Mouse (Mus musculus) cerebellum, postnatal 36 days (tissue): Measurements from ENCODE around the gene Ptpn12.
A peak's percentile ranks its signal among the peaks of the same experiment; 100 is the strongest.

Source experiments
- DNase-seq, 2 experiments: peaks; one replicate each; pipeline ENCODE4 v3.0.0; 2021 to 2022; ENCODE audit warnings: mixed read lengths in 2 of 2

Ptpn12 gene

GRCm38 (mm10) chr5:21017075-21017474 lies 38.6 kb downstream of the Ptpn12 start:
- DNase-seq: no peak

- DNase-seq: no peak
Measured at GRCm38 (mm10) chr5:21010908-21011307, 44.8 kb downstream of the Ptpn12 start.

- DNase-seq: no peak
Measured at GRCm38 (mm10) chr5:21002723-21003122, 53.0 kb downstream of the Ptpn12 start.

- no peak for DNase-seq
Measured at GRCm38 (mm10) chr5:21001622-21002315, 53.9 kb downstream of the Ptpn12 start.

GRCm38 (mm10) chr5:20998427-20998826 lies 57.3 kb downstream of the Ptpn12 start:
- DNase-seq: no peak

- DNase-seq: no peak
Measured at GRCm38 (mm10) chr5:20997555-20997954, 58.2 kb downstream of the Ptpn12 start.

- no peak for DNase-seq
Measured at GRCm38 (mm10) chr5:20990062-20990809, 65.5 kb downstream of the Ptpn12 start.

- no peak for DNase-seq
Measured at GRCm38 (mm10) chr5:20986271-20986670, 69.4 kb downstream of the Ptpn12 start.

GRCm38 (mm10) chr5:20983505-20983904 lies 72.2 kb downstream of the Ptpn12 start:
- no peak for DNase-seq

- DNase-seq: no peak
Measured at GRCm38 (mm10) chr5:20974690-20975089, 81.0 kb downstream of the Ptpn12 start.

- no peak for DNase-seq
Measured at GRCm38 (mm10) chr5:20973999-20974398, 81.7 kb downstream of the Ptpn12 start.

GRCm38 (mm10) chr5:20973069-20973468 lies 82.6 kb downstream of the Ptpn12 start:
- DNase-seq: no peak

GRCm38 (mm10) chr5:20968963-20969362 lies 86.7 kb downstream of the Ptpn12 start:
- DNase-seq: peak; percentile 38 to 43

- no peak for DNase-seq
Measured at GRCm38 (mm10) chr5:20968493-20968892, 87.2 kb downstream of the Ptpn12 start.

- DNase-seq: no peak
Measured at GRCm38 (mm10) chr5:20967942-20968341, 87.8 kb downstream of the Ptpn12 start.

- no peak for DNase-seq
Measured at GRCm38 (mm10) chr5:20964446-20964845, 91.3 kb downstream of the Ptpn12 start.

GRCm38 (mm10) chr5:20963295-20963694 lies 92.4 kb downstream of the Ptpn12 start:
- no peak for DNase-seq

- no peak for DNase-seq
Measured at GRCm38 (mm10) chr5:20960927-20961326, 94.8 kb downstream of the Ptpn12 start.

- DNase-seq: no peak
Measured at GRCm38 (mm10) chr5:20956298-20956697, 99.4 kb downstream of the Ptpn12 start, which contains the start of gene Rsbn1l. Gene Rsbn1l (minus strand): TSS chr5:20956398.

GRCm38 (mm10) chr5:20955114-20955835 lies 100.4 kb downstream of the Ptpn12 start:
- no peak for DNase-seq

- DNase-seq: no peak
Measured at GRCm38 (mm10) chr5:20952337-20952925, 103.3 kb downstream of the Ptpn12 start.

- peak; percentile 95 to 97 for DNase-seq
Measured at GRCm38 (mm10) chr5:20951666-20952281, 103.9 kb downstream of the Ptpn12 start.
